ENCODE assay signal across 31 mouse cellular contexts in the genomic region with DNA sequence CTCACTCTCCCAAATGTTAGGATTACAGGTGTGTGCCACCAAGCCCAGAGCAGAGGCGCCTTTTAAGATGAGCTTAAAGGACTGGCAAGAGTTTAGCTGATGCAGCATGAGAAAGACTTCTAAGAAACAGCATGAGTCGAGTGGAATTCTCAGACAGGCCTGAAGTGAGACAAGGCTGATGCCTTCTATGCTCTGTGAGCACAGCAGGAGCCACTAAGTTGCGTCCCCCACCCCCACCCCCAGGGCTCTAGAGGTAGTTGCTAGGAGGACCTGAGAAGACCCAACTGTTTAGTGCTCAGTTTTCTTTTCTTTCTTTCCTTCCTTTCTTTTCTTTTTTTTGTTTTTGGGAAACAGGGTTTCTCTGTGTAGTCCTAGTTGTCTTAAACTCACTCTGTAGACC. TPM values are rescaled to one million over a fixed set of nuclear protein-coding genes. Genes with fewer than 3 reads are reported as not detected.
A peak's percentile ranks its signal among the peaks of the same experiment; 100 is the strongest.
DNase-seq lines count a peak whose midpoint lies in the region; ATAC-seq lines count a peak whose summit lies in the region.
"Had no signal": no experiment of that assay in that cellular context is flagged by ENCODE, and none has a peak within 500 bp of the region (broad histone marks: within the 10 kb centered on the region; RNA-seq: fewer than 3 reads in every experiment).

No protein-coding gene starts in this region.

- H3K4me2 ChIP-seq in heart, embryonic 11.5 days, result peak overlapping the region; percentile 68; the same call in 1 of the 2 replicates
- no peak overlapping the region for H3K4me2 ChIP-seq in midbrain, embryonic 15.5 days

- no peak for ATAC-seq in heart, embryonic 11.5 days (replicated peaks; ENCODE audit: insufficient number of reproducible peaks, low FRiP score, low TSS enrichment)
- ATAC-seq in midbrain, embryonic 15.5 days (replicated peaks), result no peak
- ATAC-seq in frontal cortex, adult (ENCODE audit: low TSS enrichment), result no peak
- ATAC-seq: forebrain, embryonic 13.5 days; hindbrain, postnatal 0 days; intestine, embryonic 15.5 days; Patski had no signal

- H3K27me3 ChIP-seq in heart, embryonic 11.5 days (ENCODE audit: control insufficient read depth, insufficient read depth, low read length), result no peaks in the 10 kb centered on the region
- no peaks in the 10 kb centered on the region for H3K27me3 ChIP-seq in midbrain, embryonic 10.5 days (ENCODE audit: low read depth, poor library complexity, severe bottlenecking)
- no peaks in the 10 kb centered on the region for H3K27me3 ChIP-seq in midbrain, embryonic 15.5 days (replicated peaks)
- H3K27me3 ChIP-seq: forebrain, embryonic 13.5 days; hindbrain, embryonic 12.5 days; intestine, embryonic 15.5 days; neural tube, embryonic 15.5 days; Patski had no signal

- H3K9ac ChIP-seq in heart, embryonic 11.5 days (ENCODE audit: low read depth, low read length), result no peak overlapping the region
- no peak overlapping the region for H3K9ac ChIP-seq in midbrain, embryonic 15.5 days
- H3K9ac ChIP-seq: intestine, embryonic 15.5 days; liver, embryonic 14.5 days; neural tube, embryonic 15.5 days; stomach, embryonic 15.5 days had no signal

- H3K9me3 ChIP-seq in heart, embryonic 11.5 days (replicated peaks; ENCODE audit: control insufficient read depth, low read length), result no peaks in the 10 kb centered on the region
- no peaks in the 10 kb centered on the region for H3K9me3 ChIP-seq in midbrain, embryonic 10.5 days (replicated peaks)
- H3K9me3 ChIP-seq in midbrain, embryonic 15.5 days, result no peaks in the 10 kb centered on the region
- H3K9me3 ChIP-seq: forebrain, embryonic 13.5 days; hindbrain, embryonic 12.5 days; intestine, embryonic 15.5 days; midbrain, embryonic 12.5 days; neural tube, embryonic 15.5 days; stomach, embryonic 15.5 days had no signal

- no peaks in the 10 kb centered on the region for H3K36me3 ChIP-seq in heart, embryonic 11.5 days (ENCODE audit: control insufficient read depth, insufficient read depth, low read length)
- H3K36me3 ChIP-seq in midbrain, embryonic 10.5 days, result no peaks in the 10 kb centered on the region
- H3K36me3 ChIP-seq in midbrain, embryonic 15.5 days (replicated peaks), result no peaks in the 10 kb centered on the region
- H3K36me3 ChIP-seq: hindbrain, embryonic 12.5 days; intestine, embryonic 15.5 days; midbrain, embryonic 12.5 days; neural tube, embryonic 15.5 days; stomach, embryonic 15.5 days had no signal

- no peak overlapping the region for H3K4me3 ChIP-seq in heart, embryonic 11.5 days (ENCODE audit: low read depth, low read length)
- H3K4me3 ChIP-seq in midbrain, embryonic 10.5 days, result no peak overlapping the region
- H3K4me3 ChIP-seq in midbrain, embryonic 15.5 days, result no peak overlapping the region
- H3K4me3 ChIP-seq: forebrain, embryonic 13.5 days; intestine, embryonic 15.5 days; midbrain, embryonic 12.5 days; neural tube, embryonic 15.5 days; stomach, embryonic 15.5 days had no signal

- WGBS in heart, embryonic 11.5 days (ENCODE audit: insufficient replicate concordance), result 36% methylated on average over 3 of the region's 3 CpGs
- 23% methylated on average over 3 of the region's 3 CpGs for WGBS in midbrain, embryonic 10.5 days
- 31% methylated on average over 3 of the region's 3 CpGs for WGBS in midbrain, embryonic 15.5 days

- H3K27ac ChIP-seq in heart, embryonic 11.5 days (ENCODE audit: low read depth, low read length), result no peak overlapping the region
- H3K27ac ChIP-seq in midbrain, embryonic 10.5 days (replicated peaks), result 0 out of 2 replicates have a peak overlapping the region, but pooled peaks have one; percentile 49
- no peak overlapping the region for H3K27ac ChIP-seq in midbrain, embryonic 15.5 days
- H3K27ac ChIP-seq: forebrain, embryonic 13.5 days; hindbrain, embryonic 12.5 days; intestine, embryonic 15.5 days; liver, embryonic 14.5 days; midbrain, embryonic 12.5 days; neural tube, embryonic 15.5 days; stomach, embryonic 15.5 days had no signal

- DNase-seq in heart, postnatal 25 days (ENCODE audit: low spot score), result no peak
- no peak for DNase-seq in midbrain, embryonic 10.5 days (ENCODE audit: low spot score)
- peak; percentile 62 for DNase-seq in ZHBTc4 (ENCODE audit: low read depth, low spot score)
- DNase-seq: B cell, adult 2 months; layer of hippocampus, adult 9-11 months; liver had no signal

- intact Hi-C loops in heart, postnatal 25 days (cut with DNase I), result no loop called here

- H3K4me1 ChIP-seq in heart, embryonic 11.5 days (ENCODE audit: control insufficient read depth, insufficient read depth, low read length), result peaks cover 8% of the 10 kb centered on the region
- peaks cover 32% of the 10 kb centered on the region for H3K4me1 ChIP-seq in midbrain, embryonic 10.5 days
- H3K4me1 ChIP-seq in midbrain, embryonic 15.5 days, result peaks cover 7% of the 10 kb centered on the region

RNA-seq across cellular contexts. Expression of gene Gm49337, which starts 8.9 kb away (rescaled TPM):
- not detected in 2 replicates for polyA plus RNA-seq in heart, embryonic 11.5 days (2014; fragmentation: Nextera tagmentation; extraction: Ambion mirVana)
- under 1 TPM in 1 of 2 experiments, not detected in 1; 0.39 TPM for total RNA-seq in heart, postnatal 25 days (2021)
- polyA plus RNA-seq in midbrain, embryonic 10.5 days (2016; fragmentation: Nextera tagmentation; extraction: Ambion mirVana), result not detected in 2 replicates
- not detected in 2 replicates for polyA plus RNA-seq in midbrain, embryonic 15.5 days (2015; fragmentation: Nextera tagmentation; extraction: Ambion mirVana)
- total RNA-seq: adrenal gland, adult 18-20 months; adrenal gland, postnatal 25 days; heart, adult 8-10 months; hindbrain, postnatal 0 days had no signal
- polyA plus RNA-seq: embryonic facial prominence, embryonic 11.5 days; forebrain, embryonic 13.5 days; hindbrain, embryonic 12.5 days; hindbrain, postnatal 0 days; intestine, embryonic 15.5 days; kidney, postnatal 0 days; large intestine, adult 2 months; limb, embryonic 11.5 days; liver, embryonic 14.5 days; lung, adult 2 months; neural tube, embryonic 15.5 days; Patski; stomach, embryonic 15.5 days had no signal

RNA-seq across cellular contexts. Expression of gene 1700042G07Rik, which starts 8.9 kb away (rescaled TPM):
- not detected in 2 replicates for polyA plus RNA-seq in heart, embryonic 11.5 days (2014; fragmentation: Nextera tagmentation; extraction: Ambion mirVana)
- not detected for total RNA-seq in heart, postnatal 25 days (2021)
- not detected in 2 replicates for polyA plus RNA-seq in midbrain, embryonic 10.5 days (2016; fragmentation: Nextera tagmentation; extraction: Ambion mirVana)
- polyA plus RNA-seq in midbrain, embryonic 15.5 days (2015; fragmentation: Nextera tagmentation; extraction: Ambion mirVana), result not detected in 2 replicates
- total RNA-seq: adrenal gland, adult 18-20 months; adrenal gland, postnatal 25 days; ES-E14; gastrocnemius, postnatal 36 days; heart, adult 8-10 months; heart, postnatal 14 days; hindbrain, postnatal 0 days; left cerebral cortex, adult 18-20 months; left cerebral cortex, postnatal 14 days had no signal
- polyA plus RNA-seq: embryonic facial prominence, embryonic 11.5 days; forebrain, embryonic 13.5 days; hindbrain, embryonic 12.5 days; hindbrain, postnatal 0 days; intestine, embryonic 15.5 days; kidney, postnatal 0 days; large intestine, adult 2 months; limb, embryonic 11.5 days; liver, embryonic 14.5 days; lung, adult 2 months; midbrain, embryonic 12.5 days; neural tube, embryonic 15.5 days; Patski; stomach, embryonic 15.5 days had no signal

RNA-seq across cellular contexts. Expression of gene Tspan1, which starts 14.7 kb away (rescaled TPM):
- not detected in 2 replicates for polyA plus RNA-seq in heart, embryonic 11.5 days (2014; fragmentation: Nextera tagmentation; extraction: Ambion mirVana)
- total RNA-seq in heart, postnatal 25 days (2021), result not detected
- 0.06 TPM in 1 of 2 replicates, not detected in the other for polyA plus RNA-seq in midbrain, embryonic 10.5 days (2016; fragmentation: Nextera tagmentation; extraction: Ambion mirVana)
- 0.22 and 0.26 TPM in 2 replicates for polyA plus RNA-seq in midbrain, embryonic 15.5 days (2015; fragmentation: Nextera tagmentation; extraction: Ambion mirVana)
- total RNA-seq: adrenal gland, adult 18-20 months; adrenal gland, postnatal 25 days; gastrocnemius, postnatal 36 days had no signal
- polyA plus RNA-seq: liver, embryonic 14.5 days had no signal

RNA-seq across cellular contexts. Expression of gene Lurap1, which starts 30.9 kb away (rescaled TPM):
- 1.6 and 2.3 TPM in 2 replicates for polyA plus RNA-seq in heart, embryonic 11.5 days (2014; fragmentation: Nextera tagmentation; extraction: Ambion mirVana)
- total RNA-seq in heart, postnatal 25 days (2021), result 1 to 10 TPM; 3.3 to 3.9 TPM
- polyA plus RNA-seq in midbrain, embryonic 10.5 days (2016; fragmentation: Nextera tagmentation; extraction: Ambion mirVana), result 2.2 and 2.7 TPM in 2 replicates
- 2.2 and 2.6 TPM in 2 replicates for polyA plus RNA-seq in midbrain, embryonic 15.5 days (2015; fragmentation: Nextera tagmentation; extraction: Ambion mirVana)

RNA-seq across cellular contexts. Expression of gene Pik3r3, which starts 39.3 kb away (rescaled TPM):
- 21.5 and 22.4 TPM in 2 replicates for polyA plus RNA-seq in heart, embryonic 11.5 days (2014; fragmentation: Nextera tagmentation; extraction: Ambion mirVana)
- total RNA-seq in heart, postnatal 25 days (2021), result 10 to 100 TPM; 12.9 to 13.1 TPM
- polyA plus RNA-seq in midbrain, embryonic 10.5 days (2016; fragmentation: Nextera tagmentation; extraction: Ambion mirVana), result 46.0 and 68.7 TPM in 2 replicates
- 81.1 and 89.7 TPM in 2 replicates for polyA plus RNA-seq in midbrain, embryonic 15.5 days (2015; fragmentation: Nextera tagmentation; extraction: Ambion mirVana)
